Mouse (Mus musculus): ENCODE measurements around the gene Sufu.

Gene Sufu

GRCm38 (mm10) chr19:46516667-46517528 is 120.2 kb downstream of the Sufu start:
- no peak for DNase-seq (ENCODE audit: low spot score)

GRCm38 (mm10) chr19:46517529-46518351 is 121.0 kb downstream of the Sufu start:
- peak; percentile 59 for DNase-seq (ENCODE audit: low spot score)

GRCm38 (mm10) chr19:46518352-46518787 is 121.7 kb downstream of the Sufu start:
- DNase-seq (ENCODE audit: low spot score) = peak; percentile 59

- peak; percentile 42 for DNase-seq (ENCODE audit: low spot score)
Measured at GRCm38 (mm10) chr19:46518828-46519621, 122.3 kb downstream of the Sufu start.

- no peak for DNase-seq (ENCODE audit: low spot score)
Measured at GRCm38 (mm10) chr19:46521698-46522097, 125.0 kb downstream of the Sufu start.

GRCm38 (mm10) chr19:46522433-46523044 is 125.8 kb downstream of the Sufu start:
- peak; percentile 6 for DNase-seq (ENCODE audit: low spot score)

- DNase-seq (ENCODE audit: low spot score) = no peak
Measured at GRCm38 (mm10) chr19:46523131-46523479, 126.4 kb downstream of the Sufu start.

GRCm38 (mm10) chr19:46523480-46524151 is 126.9 kb downstream of the Sufu start:
- DNase-seq (ENCODE audit: low spot score) = peak; percentile 90

GRCm38 (mm10) chr19:46524152-46524544 is 127.5 kb downstream of the Sufu start:
- DNase-seq (ENCODE audit: low spot score) = no peak

- peak; percentile 76 for DNase-seq (ENCODE audit: low spot score)
Measured at GRCm38 (mm10) chr19:46524601-46525321, 128.1 kb downstream of the Sufu start.

- DNase-seq (ENCODE audit: low spot score) = no peak
Measured at GRCm38 (mm10) chr19:46525691-46526631, 129.3 kb downstream of the Sufu start.

GRCm38 (mm10) chr19:46527632-46528528 is 131.2 kb downstream of the Sufu start:
- peak; percentile 25 for DNase-seq (ENCODE audit: low spot score)

- peak; percentile 83 for DNase-seq (ENCODE audit: low spot score)
Measured at GRCm38 (mm10) chr19:46528529-46529213, 132.0 kb downstream of the Sufu start.

GRCm38 (mm10) chr19:46529601-46530448 is 133.1 kb downstream of the Sufu start:
- DNase-seq (ENCODE audit: low spot score) = peak; percentile 40

- peak; percentile 35 for DNase-seq (ENCODE audit: low spot score)
Measured at GRCm38 (mm10) chr19:46530449-46530990, 133.8 kb downstream of the Sufu start.
